Mouse (Mus musculus): ENCODE measurements around the gene Klhl28. TPM values are rescaled to one million over a fixed set of nuclear protein-coding genes. Genes with fewer than 3 reads are reported as not detected.

Klhl28 gene
- polyA plus RNA-seq, 1 experiment from 2014 or later = 10.3 TPM

GRCm38 (mm10) chr12:64966652-64967435, 1.5 kb upstream of the Klhl28 start:
- peak overlapping the region; percentile 98 for H3K4me3 ChIP-seq (replicated peaks; ENCODE audit: low read length)
- ATAC-seq (ENCODE audit: insufficient read depth, low FRiP score) = no peak
- H3K27me3 ChIP-seq (ENCODE audit: control insufficient read depth, insufficient read depth, low read length) = no peaks in the 10 kb centered on the region
- H3K4me2 ChIP-seq (ENCODE audit: low read depth, low read length) = peak overlapping the region; percentile 99
- peaks cover 27% of the 10 kb centered on the region for H3K4me1 ChIP-seq (ENCODE audit: control insufficient read depth, insufficient read depth, low read length)
- no peaks in the 10 kb centered on the region for H3K9me3 ChIP-seq (replicated peaks; ENCODE audit: control insufficient read depth, low read length)
- WGBS = 2% methylated on average over 19 of the region's 19 CpGs
- peak overlapping the region; percentile 93 for H3K27ac ChIP-seq (ENCODE audit: low read length)
- H3K9ac ChIP-seq (ENCODE audit: low read length) = peak overlapping the region; percentile 94
- no peaks in the 10 kb centered on the region for H3K36me3 ChIP-seq (ENCODE audit: control insufficient read depth, insufficient read depth, low read length)

GRCm38 (mm10) chr12:64966101-64966631, 832 bp upstream of the Klhl28 start:
- Histone ChIP-seq H3K9me3 (replicated peaks; ENCODE audit: control insufficient read depth, low read length) (no peaks in the 10 kb centered on the region), H3K27ac (ENCODE audit: low read length) (peak overlapping the region; percentile 93), H3K4me1 (ENCODE audit: control insufficient read depth, insufficient read depth, low read length) (peaks cover 24% of the 10 kb centered on the region), H3K4me2 (ENCODE audit: low read depth, low read length) (peak overlapping the region; percentile 99), H3K27me3 (ENCODE audit: control insufficient read depth, insufficient read depth, low read length) (no peaks in the 10 kb centered on the region), H3K4me3 (replicated peaks; ENCODE audit: low read length) (peak overlapping the region; percentile 98), H3K36me3 (ENCODE audit: control insufficient read depth, insufficient read depth, low read length) (no peaks in the 10 kb centered on the region), H3K9ac (ENCODE audit: low read length) (peak overlapping the region; percentile 94)
- ATAC-seq (ENCODE audit: insufficient read depth, low FRiP score) = 0 out of 2 replicates have a peak, but pooled peaks have one; percentile 2
- WGBS = under 1% methylated on average over 44 of the region's 44 CpGs

- Histone ChIP-seq H3K36me3 (ENCODE audit: control insufficient read depth, insufficient read depth, low read length) (no peaks in the 10 kb centered on the region), H3K4me2 (ENCODE audit: low read depth, low read length) (peak overlapping the region; percentile 94), H3K4me3 (replicated peaks; ENCODE audit: low read length) (peak overlapping the region; percentile 98), H3K27me3 (ENCODE audit: control insufficient read depth, insufficient read depth, low read length) (no peaks in the 10 kb centered on the region), H3K4me1 (ENCODE audit: control insufficient read depth, insufficient read depth, low read length) (peaks cover 16% of the 10 kb centered on the region), H3K9ac (ENCODE audit: low read length) (peak overlapping the region; percentile 76), H3K27ac (ENCODE audit: low read length) (peak overlapping the region; percentile 69; the same call in 1 of the 2 replicates), H3K9me3 (replicated peaks; ENCODE audit: control insufficient read depth, low read length) (no peaks in the 10 kb centered on the region)
- 14% methylated on average over 4 of the region's 4 CpGs for WGBS
- ATAC-seq (ENCODE audit: insufficient read depth, low FRiP score) = no peak
Observed at GRCm38 (mm10) chr12:64964560-64964959, 774 bp downstream of the Klhl28 start.

- Histone ChIP-seq H3K27ac (ENCODE audit: low read length) (no peak overlapping the region), H3K4me2 (ENCODE audit: low read depth, low read length) (no peak overlapping the region), H3K9me3 (replicated peaks; ENCODE audit: control insufficient read depth, low read length) (no peaks in the 10 kb centered on the region), H3K4me3 (replicated peaks; ENCODE audit: low read length) (no peak overlapping the region), H3K36me3 (ENCODE audit: control insufficient read depth, insufficient read depth, low read length) (peaks cover 5% of the 10 kb centered on the region; the same call in 1 of the 2 replicates), H3K27me3 (ENCODE audit: control insufficient read depth, insufficient read depth, low read length) (no peaks in the 10 kb centered on the region), H3K4me1 (ENCODE audit: control insufficient read depth, insufficient read depth, low read length) (no peaks in the 10 kb centered on the region), H3K9ac (ENCODE audit: low read length) (no peak overlapping the region)
- no peak for ATAC-seq (ENCODE audit: insufficient read depth, low FRiP score)
- WGBS = 90% methylated on average over 2 of the region's 2 CpGs
Observed at GRCm38 (mm10) chr12:64937493-64937892, 27.8 kb downstream of the Klhl28 start.

- peak within 1 kb of the TSS; percentile 88 for H3K4me2 ChIP-seq (ENCODE audit: low read depth, low read length)
- H3K9me3 ChIP-seq (replicated peaks; ENCODE audit: control insufficient read depth, low read length) = no peaks in the 10 kb centered on the region
- ATAC-seq (ENCODE audit: insufficient read depth, low FRiP score) = peak; percentile 100
- no peaks in the 10 kb centered on the region for H3K27me3 ChIP-seq (ENCODE audit: control insufficient read depth, insufficient read depth, low read length)
- no peaks in the 10 kb centered on the region for H3K4me1 ChIP-seq (ENCODE audit: control insufficient read depth, insufficient read depth, low read length)
- H3K4me3 ChIP-seq (replicated peaks; ENCODE audit: low read length) = peak within 1 kb of the TSS; percentile 78
- under 1% methylated on average over 74 of the region's 93 CpGs for WGBS
- peak within 1 kb of the TSS; percentile 57; the same call in 1 of the 2 replicates for H3K27ac ChIP-seq (ENCODE audit: low read length)
- 0 out of 2 replicates have a peak, but pooled peaks cover 3% of the 10 kb centered on the region for H3K36me3 ChIP-seq (ENCODE audit: control insufficient read depth, insufficient read depth, low read length)
- peak within 1 kb of the TSS; percentile 91 for H3K9ac ChIP-seq (ENCODE audit: low read length)
Observed at GRCm38 (mm10) chr12:64917578-64918471, 47.5 kb downstream of the Klhl28 start, which contains the start of gene Gm527. Gm527 (plus strand) TSS chr12:64917906.

GRCm38 (mm10) chr12:64916735-64917134, 48.6 kb downstream of the Klhl28 start:
- Histone ChIP-seq H3K27ac (ENCODE audit: low read length) (no peak overlapping the region), H3K9me3 (replicated peaks; ENCODE audit: control insufficient read depth, low read length) (no peaks in the 10 kb centered on the region), H3K4me2 (ENCODE audit: low read depth, low read length) (no peak overlapping the region), H3K4me3 (replicated peaks; ENCODE audit: low read length) (no peak overlapping the region), H3K27me3 (ENCODE audit: control insufficient read depth, insufficient read depth, low read length) (no peaks in the 10 kb centered on the region), H3K36me3 (ENCODE audit: control insufficient read depth, insufficient read depth, low read length) (no peaks in the 10 kb centered on the region), H3K4me1 (ENCODE audit: control insufficient read depth, insufficient read depth, low read length) (no peaks in the 10 kb centered on the region), H3K9ac (ENCODE audit: low read length) (no peak overlapping the region)
- no peak for ATAC-seq (ENCODE audit: insufficient read depth, low FRiP score)

GRCm38 (mm10) chr12:64912996-64913395, 52.3 kb downstream of the Klhl28 start:
- no peak for ATAC-seq (ENCODE audit: insufficient read depth, low FRiP score)
- Histone ChIP-seq H3K27me3 (ENCODE audit: control insufficient read depth, insufficient read depth, low read length) (no peaks in the 10 kb centered on the region), H3K4me2 (ENCODE audit: low read depth, low read length) (no peak overlapping the region), H3K4me1 (ENCODE audit: control insufficient read depth, insufficient read depth, low read length) (no peaks in the 10 kb centered on the region), H3K9me3 (replicated peaks; ENCODE audit: control insufficient read depth, low read length) (no peaks in the 10 kb centered on the region), H3K9ac (ENCODE audit: low read length) (no peak overlapping the region), H3K4me3 (replicated peaks; ENCODE audit: low read length) (no peak overlapping the region), H3K36me3 (ENCODE audit: control insufficient read depth, insufficient read depth, low read length) (no peaks in the 10 kb centered on the region), H3K27ac (ENCODE audit: low read length) (no peak overlapping the region)
- 65% methylated on average over 6 of the region's 6 CpGs for WGBS

- peak overlapping the region; percentile 28; the same call in 1 of the 2 replicates for H3K27ac ChIP-seq (ENCODE audit: low read length)
- no peak overlapping the region for H3K4me2 ChIP-seq (ENCODE audit: low read depth, low read length)
- H3K27me3 ChIP-seq (ENCODE audit: control insufficient read depth, insufficient read depth, low read length) = no peaks in the 10 kb centered on the region
- peak; percentile 38; the same call in 1 of the 2 replicates for ATAC-seq (ENCODE audit: insufficient read depth, low FRiP score)
- H3K9me3 ChIP-seq (replicated peaks; ENCODE audit: control insufficient read depth, low read length) = no peaks in the 10 kb centered on the region
- H3K36me3 ChIP-seq (ENCODE audit: control insufficient read depth, insufficient read depth, low read length) = no peaks in the 10 kb centered on the region
- no peak overlapping the region for H3K9ac ChIP-seq (ENCODE audit: low read length)
- H3K4me3 ChIP-seq (replicated peaks; ENCODE audit: low read length) = no peak overlapping the region
- 39% methylated on average over 8 of the region's 8 CpGs for WGBS
- 0 out of 2 replicates have a peak, but pooled peaks cover 6% of the 10 kb centered on the region for H3K4me1 ChIP-seq (ENCODE audit: control insufficient read depth, insufficient read depth, low read length)
Observed at GRCm38 (mm10) chr12:64903186-64903585, 62.1 kb downstream of the Klhl28 start.
